Mouse (Mus musculus) adrenal gland, adult 10 weeks (tissue): Measurements from ENCODE around the gene Gm21425. TPM values are rescaled to one million over a fixed set of nuclear protein-coding genes. Genes with fewer than 3 reads are reported as not detected.

Source experiments
- polyA plus RNA-seq: library from polyadenylated mRNA; stranded (reverse); fragments of 350-450 nt; fragmentation: Illumina TruSeq; extraction: RNeasy Lipid Tissue Mini Kit (QIAGEN cat#74804); gene quantifications from one replicate; pipeline ENCODE4 v1.2.3, GENCODE M21; 2014; ENCODE audit warnings: low read depth, low replicate concordance

Gene Gm21425
- not detected for polyA plus RNA-seq

GRCm38 (mm10) chrY:13161668-13162067 is at the start of gene Gm21425:
TSS of gene Gm21425 (plus strand) at chrY:13161968.

DNA sequence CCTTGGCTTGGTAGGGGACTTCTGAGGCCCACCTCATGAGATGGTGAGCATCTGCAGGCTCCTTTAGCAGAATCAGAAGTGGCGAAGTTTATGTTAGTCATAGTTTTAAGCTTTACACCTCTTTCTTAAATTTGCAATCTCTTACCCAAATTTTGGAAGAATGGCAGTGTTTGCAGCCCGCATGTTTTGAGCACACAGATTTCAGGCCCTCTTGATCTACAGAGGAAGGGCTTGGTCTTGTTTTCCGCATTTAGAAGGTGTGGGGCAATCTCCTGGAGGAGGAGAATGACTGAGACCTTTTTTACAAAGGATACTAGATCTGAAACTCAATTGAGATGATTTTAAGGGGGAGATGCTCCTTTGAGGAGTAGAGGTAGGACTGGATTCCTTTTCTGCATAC is 28.4 kb upstream of the Gm21425 start, which contains the start of gene Gm21891:
Gene Gm21891 (minus strand): TSS at position 101 of the 400 bp plus-strand sequence.

Other genes with a start within 250 kb of the Gm21425 start
- not detected for gene Gm20807, start 119.1 kb upstream of the Gm21425 start, polyA plus RNA-seq
- not detected for gene Gm21891, start 28.5 kb upstream of the Gm21425 start, polyA plus RNA-seq
- not detected for gene Gm21828, start 62.0 kb downstream of the Gm21425 start, polyA plus RNA-seq
- not detected for gene Gm21440, start 90.4 kb downstream of the Gm21425 start, polyA plus RNA-seq
- gene Gm21454, start 90.5 kb downstream of the Gm21425 start, polyA plus RNA-seq = not detected
- not detected for gene Gm21725, start 187.1 kb downstream of the Gm21425 start, polyA plus RNA-seq